18 mouse cellular contexts compared by ENCODE assay signal in genomic region chr4:132530033-132530804, GRCm38 (mm10). TPM values are rescaled to one million over a fixed set of nuclear protein-coding genes. Genes with fewer than 3 reads are reported as not detected.
A peak's percentile ranks its signal among the peaks of the same experiment; 100 is the strongest.
DNase-seq lines count a peak whose midpoint lies in the region; ATAC-seq and TF ChIP-seq lines count a peak whose summit lies in the region.
"Had no signal": no experiment of that assay in that cellular context is flagged by ENCODE, and none has a peak within 500 bp of the region (broad histone marks: within the 10 kb centered on the region; RNA-seq: fewer than 3 reads in every experiment).

No protein-coding gene starts in this region.

- peak; percentile 63 for DNase-seq in G1E (ENCODE audit: low spot score)
- no peak for DNase-seq in right cerebral cortex, postnatal 10 days (ENCODE audit: low spot score in 2 of 2)
- no peak for DNase-seq in lung, adult 18-20 months
- DNase-seq: cerebellum, postnatal 14 days; kidney, postnatal 4 days; lung, adult 2 months; lung, postnatal 4 days; right cerebral cortex, postnatal 25 days; thymus, adult 2 months had no signal

- no peaks in the 10 kb centered on the region for H3K27me3 ChIP-seq in ES-Bruce4 (ENCODE audit: control insufficient read depth, insufficient read depth, low read length, poor library complexity, severe bottlenecking)
- no peaks in the 10 kb centered on the region for H3K27me3 ChIP-seq in G1E (ENCODE audit: insufficient read depth, low read length)
- no peaks in the 10 kb centered on the region for H3K27me3 ChIP-seq in liver, embryonic 16.5 days (ENCODE audit: control insufficient read depth, insufficient read depth, low read depth, low read length)
- H3K27me3 ChIP-seq in hindbrain, embryonic 16.5 days (replicated peaks; ENCODE audit: control insufficient read depth, insufficient read depth, low read length), result no peaks in the 10 kb centered on the region
- H3K27me3 ChIP-seq: neural tube, embryonic 12.5 days had no signal

- H3K4me3 ChIP-seq in ES-Bruce4 (ENCODE audit: low read depth, low read length) (no peak overlapping the region), G1E (ENCODE audit: low read depth, low read length) (peak overlapping the region; percentile 38; the same call in 1 of the 2 replicates)
- H3K4me3 ChIP-seq in liver, embryonic 16.5 days (ENCODE audit: low read depth, low read length), result peak overlapping the region; percentile 97
- H3K4me3 ChIP-seq in hindbrain, embryonic 16.5 days (ENCODE audit: low read length), result no peak overlapping the region
- H3K4me3 ChIP-seq: embryonic facial prominence, embryonic 10.5 days; neural tube, embryonic 12.5 days had no signal

- no peaks in the 10 kb centered on the region for H3K9me3 ChIP-seq in ES-Bruce4 (replicated peaks; ENCODE audit: control insufficient read depth, insufficient read depth, low read length, poor library complexity, severe bottlenecking)
- H3K9me3 ChIP-seq in G1E (replicated peaks), result no peaks in the 10 kb centered on the region
- H3K9me3 ChIP-seq in liver, embryonic 16.5 days (replicated peaks; ENCODE audit: control insufficient read depth, low read length), result no peaks in the 10 kb centered on the region
- no peaks in the 10 kb centered on the region for H3K9me3 ChIP-seq in hindbrain, embryonic 16.5 days (ENCODE audit: control insufficient read depth, low read length)
- H3K9me3 ChIP-seq: embryonic facial prominence, embryonic 10.5 days; neural tube, embryonic 12.5 days had no signal

- H3K9ac ChIP-seq in ES-Bruce4 (ENCODE audit: low read depth, poor library complexity, severe bottlenecking), result no peak overlapping the region
- peak overlapping the region; percentile 97 for H3K9ac ChIP-seq in liver, embryonic 16.5 days (ENCODE audit: low read depth, low read length)
- no peak overlapping the region for H3K9ac ChIP-seq in hindbrain, embryonic 16.5 days (ENCODE audit: low read depth, low read length)
- H3K9ac ChIP-seq: hindbrain, embryonic 14.5 days; neural tube, embryonic 12.5 days had no signal

- H3K36me3 ChIP-seq in ES-Bruce4 (ENCODE audit: control insufficient read depth, insufficient read depth, low read length, poor library complexity, severe bottlenecking) (peaks cover 10% of the 10 kb centered on the region; the same call in 1 of the 2 replicates), G1E (replicated peaks) (peaks cover 26% of the 10 kb centered on the region)
- peaks cover 8% of the 10 kb centered on the region for H3K36me3 ChIP-seq in liver, embryonic 16.5 days (ENCODE audit: control insufficient read depth, insufficient read depth)
- peaks cover 13% of the 10 kb centered on the region for H3K36me3 ChIP-seq in hindbrain, embryonic 16.5 days (ENCODE audit: control insufficient read depth, insufficient read depth, low read length)

- H3K27ac ChIP-seq in ES-Bruce4 (ENCODE audit: insufficient read depth, low read length), result peak overlapping the region; percentile 81
- peak overlapping the region; percentile 99 for H3K27ac ChIP-seq in liver, embryonic 16.5 days (ENCODE audit: low read length)
- H3K27ac ChIP-seq in hindbrain, embryonic 16.5 days (ENCODE audit: low read depth, low read length), result no peak overlapping the region
- H3K27ac ChIP-seq: embryonic facial prominence, embryonic 10.5 days; hindbrain, embryonic 14.5 days; neural tube, embryonic 12.5 days had no signal

- no peaks in the 10 kb centered on the region for H3K4me1 ChIP-seq in ES-Bruce4 (ENCODE audit: control insufficient read depth, insufficient read depth, low read length)
- peaks cover 71% of the 10 kb centered on the region for H3K4me1 ChIP-seq in G1E (ENCODE audit: insufficient read depth, low read depth, low read length)
- peaks cover 47% of the 10 kb centered on the region for H3K4me1 ChIP-seq in liver, embryonic 16.5 days (ENCODE audit: control insufficient read depth, low read depth, low read length)
- H3K4me1 ChIP-seq in hindbrain, embryonic 16.5 days (ENCODE audit: control insufficient read depth, insufficient read depth, low read depth, low read length), result peaks cover 12% of the 10 kb centered on the region

- H3K4me2 ChIP-seq in liver, embryonic 16.5 days (ENCODE audit: low read depth, low read length), result peak overlapping the region; percentile 89
- no peak overlapping the region for H3K4me2 ChIP-seq in hindbrain, embryonic 16.5 days (ENCODE audit: low read length)
- H3K4me2 ChIP-seq: hindbrain, embryonic 14.5 days; neural tube, embryonic 12.5 days had no signal

- ATAC-seq in G1E (ENCODE audit: extremely low read depth, insufficient number of reproducible peaks, low FRiP score, poor library complexity, severe bottlenecking), result peak; percentile 40
- peak; percentile 55 for ATAC-seq in erythroblast, adult 5-6 weeks (replicated peaks; ENCODE audit: low FRiP score, poor library complexity, severe bottlenecking)
- peak; percentile 71 for ATAC-seq in liver, embryonic 16.5 days (ENCODE audit: low read depth)
- no peak for ATAC-seq in hindbrain, embryonic 16.5 days
- ATAC-seq: CD4-positive, CD25-positive, alpha-beta regulatory T cell, adult 4 months; midbrain, embryonic 16.5 days had no signal

- TF ChIP-seq CTCF in ES-Bruce4 (IDR thresholded peaks at IDR 0.05; ENCODE audit: low read depth, low read length) (no peak), G1E (IDR thresholded peaks at IDR 0.05; ENCODE audit: low read depth, low read length) (no peak)

- no peak for TF ChIP-seq POLR2A in ES-Bruce4 (IDR thresholded peaks at IDR 0.05; ENCODE audit: insufficient read depth, low read length)

- TF ChIP-seq EP300 in ES-Bruce4 (IDR thresholded peaks at IDR 0.05; ENCODE audit: insufficient read depth, low read depth, low read length), result no peak

- 28% methylated on average over 20 of the region's 20 CpGs for WGBS in liver, embryonic 16.5 days (ENCODE audit: insufficient replicate concordance)
- WGBS in hindbrain, embryonic 16.5 days, result 92% methylated on average over 20 of the region's 20 CpGs

RNA-seq across cellular contexts. Expression of gene Atpif1, which starts 3.2 kb away (rescaled TPM):
- polyA plus RNA-seq in ES-Bruce4 (2011; ENCODE audit: insufficient read depth, insufficient read length, low read depth, missing spikeins) (461 and 512 TPM in 2 replicates), G1E (2012) (155 and 240 TPM in 2 replicates)
- total RNA-seq in G1E (2014; fragmentation: Nextera tagmentation) (797 and 914 TPM in 2 replicates), G1E (2017) (868 and 1,005 TPM in 2 replicates)
- total RNA-seq in erythroblast, adult 5-6 weeks (2015; ENCODE audit: low replicate concordance), result 715 and 778 TPM in 2 replicates
- total RNA-seq in erythroblast, adult 5-6 weeks (2017; ENCODE audit: low replicate concordance), result 2,175 and 2,816 TPM in 2 replicates
- 1,068 and 1,164 TPM in 2 replicates for polyA plus RNA-seq in liver, embryonic 16.5 days (2015; fragmentation: Nextera tagmentation; extraction: Ambion mirVana)
- 1,157 and 1,329 TPM in 2 replicates for polyA plus RNA-seq in hindbrain, embryonic 16.5 days (2015; fragmentation: Nextera tagmentation; extraction: Ambion mirVana)

RNA-seq across cellular contexts. Expression of gene Dnajc8, which starts 5.1 kb away (rescaled TPM):
- polyA plus RNA-seq in ES-Bruce4 (2011; ENCODE audit: insufficient read depth, insufficient read length, low read depth, missing spikeins) (340 and 348 TPM in 2 replicates), G1E (2012) (164 and 213 TPM in 2 replicates)
- total RNA-seq in G1E (2014; fragmentation: Nextera tagmentation) (240 and 275 TPM in 2 replicates), G1E (2017) (329 and 337 TPM in 2 replicates)
- 75.0 and 117 TPM in 2 replicates for total RNA-seq in erythroblast, adult 5-6 weeks (2015; ENCODE audit: low replicate concordance)
- 262 and 314 TPM in 2 replicates for total RNA-seq in erythroblast, adult 5-6 weeks (2017; ENCODE audit: low replicate concordance)
- polyA plus RNA-seq in liver, embryonic 16.5 days (2015; fragmentation: Nextera tagmentation; extraction: Ambion mirVana), result 77.7 and 83.4 TPM in 2 replicates
- 130 and 138 TPM in 2 replicates for polyA plus RNA-seq in hindbrain, embryonic 16.5 days (2015; fragmentation: Nextera tagmentation; extraction: Ambion mirVana)

RNA-seq across cellular contexts. Expression of gene Sesn2, which starts 19.9 kb away (rescaled TPM):
- polyA plus RNA-seq in ES-Bruce4 (2011; ENCODE audit: insufficient read depth, insufficient read length, low read depth, missing spikeins) (41.6 TPM in 2 replicates), G1E (2012) (38.4 and 41.0 TPM in 2 replicates)
- total RNA-seq in G1E (2014; fragmentation: Nextera tagmentation) (51.6 and 51.8 TPM in 2 replicates), G1E (2017) (7.5 and 8.4 TPM in 2 replicates)
- 3.7 and 4.6 TPM in 2 replicates for total RNA-seq in erythroblast, adult 5-6 weeks (2015; ENCODE audit: low replicate concordance)
- 5.8 and 6.6 TPM in 2 replicates for total RNA-seq in erythroblast, adult 5-6 weeks (2017; ENCODE audit: low replicate concordance)
- 7.9 and 8.1 TPM in 2 replicates for polyA plus RNA-seq in liver, embryonic 16.5 days (2015; fragmentation: Nextera tagmentation; extraction: Ambion mirVana)
- 13.3 and 14.6 TPM in 2 replicates for polyA plus RNA-seq in hindbrain, embryonic 16.5 days (2015; fragmentation: Nextera tagmentation; extraction: Ambion mirVana)

RNA-seq across cellular contexts. Expression of gene Ptafr, which starts 33.6 kb away (rescaled TPM):
- 0.22 and 0.30 TPM in 2 replicates for polyA plus RNA-seq in ES-Bruce4 (2011; ENCODE audit: insufficient read depth, insufficient read length, low read depth, missing spikeins)
- not detected in 2 replicates for total RNA-seq in G1E (2014; fragmentation: Nextera tagmentation)
- 2.0 and 2.1 TPM in 2 replicates for total RNA-seq in G1E (2017)
- polyA plus RNA-seq in G1E (2012), result 0.02 and 0.03 TPM in 2 replicates
- 3.1 and 9.0 TPM in 2 replicates for total RNA-seq in erythroblast, adult 5-6 weeks (2015; ENCODE audit: low replicate concordance)
- 6.6 and 7.7 TPM in 2 replicates for total RNA-seq in erythroblast, adult 5-6 weeks (2017; ENCODE audit: low replicate concordance)
- 0.91 and 1.2 TPM in 2 replicates for polyA plus RNA-seq in liver, embryonic 16.5 days (2015; fragmentation: Nextera tagmentation; extraction: Ambion mirVana)
- 0.39 and 0.48 TPM in 2 replicates for polyA plus RNA-seq in hindbrain, embryonic 16.5 days (2015; fragmentation: Nextera tagmentation; extraction: Ambion mirVana)

Comparison
In these comparisons a context has a peak if more than half of its experiments do, and no peak if none do; other contexts are left out.
1. H3K4me3 ChIP-seq: peak in G1E (single experiment) and liver, embryonic 16.5 days (single experiment); none in ES-Bruce4 (single experiment) and hindbrain, embryonic 16.5 days (single experiment).